Mouse (Mus musculus): Measurements from ENCODE around the gene Prrc2a.

The Prrc2a gene

GRCm38 (mm10) chr17:35190096-35190495 lies 25.4 kb upstream of the Prrc2a start:
- peak; percentile 52 to 58 for DNase-seq (ENCODE audit: low read depth in 2 of 2, low spot score in 2 of 2)

- no peak for DNase-seq (ENCODE audit: low read depth in 2 of 2, low spot score in 2 of 2)
Measured at GRCm38 (mm10) chr17:35189186-35189585, 24.5 kb upstream of the Prrc2a start.

GRCm38 (mm10) chr17:35187959-35188610 lies 23.4 kb upstream of the Prrc2a start, which contains the start of gene Lst1:
TSS of gene Lst1 (minus strand) at chr17:35188439.
- DNase-seq (ENCODE audit: low read depth in 2 of 2, low spot score in 2 of 2): no peak

- DNase-seq (ENCODE audit: low read depth in 2 of 2, low spot score in 2 of 2): no peak
Measured at GRCm38 (mm10) chr17:35187345-35187744, 22.6 kb upstream of the Prrc2a start.

- peak in 1 of 2 experiments; percentile 59 for DNase-seq (ENCODE audit: low read depth in 2 of 2, low spot score in 2 of 2)
Measured at GRCm38 (mm10) chr17:35186681-35187080, 22.0 kb upstream of the Prrc2a start.

GRCm38 (mm10) chr17:35185639-35186611 lies 21.2 kb upstream of the Prrc2a start:
- DNase-seq (ENCODE audit: low read depth in 2 of 2, low spot score in 2 of 2): peak; percentile 51 to 76

- DNase-seq (ENCODE audit: low read depth in 2 of 2, low spot score in 2 of 2): no peak
Measured at GRCm38 (mm10) chr17:35180093-35180492, 15.4 kb upstream of the Prrc2a start.

GRCm38 (mm10) chr17:35178528-35178927 lies 13.8 kb upstream of the Prrc2a start:
- peak; percentile 72 to 81 for DNase-seq (ENCODE audit: low read depth in 2 of 2, low spot score in 2 of 2)

- DNase-seq (ENCODE audit: low read depth in 2 of 2, low spot score in 2 of 2): no peak
Measured at GRCm38 (mm10) chr17:35175968-35176367, 11.3 kb upstream of the Prrc2a start, which contains the start of gene Aif1. TSS of gene Aif1 (minus strand) at chr17:35176068.

- no peak for DNase-seq (ENCODE audit: low read depth in 2 of 2, low spot score in 2 of 2)
Measured at GRCm38 (mm10) chr17:35175382-35175781, 10.7 kb upstream of the Prrc2a start.

- DNase-seq (ENCODE audit: low read depth in 2 of 2, low spot score in 2 of 2): no peak
Measured at GRCm38 (mm10) chr17:35174201-35174977, 9.7 kb upstream of the Prrc2a start.

- DNase-seq (ENCODE audit: low read depth in 2 of 2, low spot score in 2 of 2): no peak
Measured at GRCm38 (mm10) chr17:35173329-35173728, 8.6 kb upstream of the Prrc2a start.

GRCm38 (mm10) chr17:35172445-35173234 lies 7.9 kb upstream of the Prrc2a start:
- DNase-seq (ENCODE audit: low read depth in 2 of 2, low spot score in 2 of 2): no peak

GRCm38 (mm10) chr17:35168541-35169207 lies 4.0 kb upstream of the Prrc2a start:
- peak; percentile 33 to 49 for DNase-seq (ENCODE audit: low read depth in 2 of 2, low spot score in 2 of 2)

GRCm38 (mm10) chr17:35167794-35168193 lies 3.1 kb upstream of the Prrc2a start:
- no peak for DNase-seq (ENCODE audit: low read depth in 2 of 2, low spot score in 2 of 2)

GRCm38 (mm10) chr17:35166352-35167035 lies 1.8 kb upstream of the Prrc2a start:
- DNase-seq (ENCODE audit: low read depth in 2 of 2, low spot score in 2 of 2): peak; percentile 65 to 81

- no peak for DNase-seq (ENCODE audit: low read depth in 2 of 2, low spot score in 2 of 2)
Measured at GRCm38 (mm10) chr17:35165451-35166155, 906 bp upstream of the Prrc2a start.

- DNase-seq (ENCODE audit: low read depth in 2 of 2, low spot score in 2 of 2): no peak
Measured at GRCm38 (mm10) chr17:35164218-35164567, 504 bp downstream of the Prrc2a start.

Measured in CD8-positive naive resting alpha-beta T cell, adult 2 months (primary cell).